Mouse (Mus musculus): ENCODE data around the gene Hjurp.

The Hjurp gene

GRCm38 (mm10) chr1:88260604-88261377 lies 16.6 kb downstream of the Hjurp start:
- no peak for DNase-seq (ENCODE audit: low spot score)

- DNase-seq (ENCODE audit: low spot score): no peak
Observed at GRCm38 (mm10) chr1:88260114-88260513, 17.3 kb downstream of the Hjurp start.

GRCm38 (mm10) chr1:88259643-88260024 lies 17.8 kb downstream of the Hjurp start:
- no peak for DNase-seq (ENCODE audit: low spot score)

- DNase-seq (ENCODE audit: low spot score): no peak
Observed at GRCm38 (mm10) chr1:88258881-88259642, 18.4 kb downstream of the Hjurp start.

GRCm38 (mm10) chr1:88258361-88258760 lies 19.1 kb downstream of the Hjurp start:
- DNase-seq (ENCODE audit: low spot score): no peak

- DNase-seq (ENCODE audit: low spot score): no peak
Observed at GRCm38 (mm10) chr1:88257681-88258080, 19.8 kb downstream of the Hjurp start.

DNA sequence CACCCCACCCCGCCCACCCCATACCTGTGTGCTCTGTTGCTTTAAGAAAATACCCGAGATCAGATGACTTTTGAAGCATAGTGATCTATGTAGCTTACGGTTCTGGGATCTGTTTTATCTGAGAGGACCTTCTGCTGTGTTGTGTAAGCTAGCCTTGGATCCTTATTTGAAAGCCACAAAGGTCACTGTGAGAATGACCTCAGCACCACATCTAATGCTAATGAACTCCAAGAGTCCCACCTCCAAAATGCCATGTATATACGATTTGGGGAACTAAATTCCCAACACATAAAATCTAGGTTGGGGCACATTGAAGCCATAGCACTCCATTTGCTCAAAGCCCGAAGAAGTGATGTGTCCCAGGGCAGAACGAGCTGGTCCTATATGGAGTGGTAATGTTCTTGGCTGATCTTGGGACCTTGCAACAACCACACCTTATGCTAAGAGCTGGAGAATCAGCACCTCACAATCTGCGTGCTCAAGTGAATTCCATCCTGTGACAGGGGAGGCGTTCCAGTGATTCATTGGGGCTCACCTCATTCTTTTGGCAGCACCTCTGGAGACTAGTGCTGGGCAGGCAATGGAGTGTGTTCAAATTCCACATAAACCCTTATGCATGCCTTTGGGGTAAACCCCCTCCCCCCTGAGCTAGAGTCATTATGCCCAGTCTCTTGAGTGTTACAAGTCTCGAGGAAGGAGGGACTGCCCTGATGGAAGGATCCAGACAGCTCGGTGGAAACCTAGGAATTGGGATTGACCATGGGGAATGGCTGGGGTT lies 20.4 kb downstream of the Hjurp start:
- DNase-seq (ENCODE audit: low spot score): no peak

- no peak for DNase-seq (ENCODE audit: low spot score)
Observed at GRCm38 (mm10) chr1:88255989-88256754, 21.3 kb downstream of the Hjurp start.

GRCm38 (mm10) chr1:88255466-88255857 lies 22.0 kb downstream of the Hjurp start:
- no peak for DNase-seq (ENCODE audit: low spot score)

GRCm38 (mm10) chr1:88254793-88255465 lies 22.5 kb downstream of the Hjurp start:
- no peak for DNase-seq (ENCODE audit: low spot score)

- DNase-seq (ENCODE audit: low spot score): no peak
Observed at GRCm38 (mm10) chr1:88253540-88253939, 23.9 kb downstream of the Hjurp start.

DNA sequence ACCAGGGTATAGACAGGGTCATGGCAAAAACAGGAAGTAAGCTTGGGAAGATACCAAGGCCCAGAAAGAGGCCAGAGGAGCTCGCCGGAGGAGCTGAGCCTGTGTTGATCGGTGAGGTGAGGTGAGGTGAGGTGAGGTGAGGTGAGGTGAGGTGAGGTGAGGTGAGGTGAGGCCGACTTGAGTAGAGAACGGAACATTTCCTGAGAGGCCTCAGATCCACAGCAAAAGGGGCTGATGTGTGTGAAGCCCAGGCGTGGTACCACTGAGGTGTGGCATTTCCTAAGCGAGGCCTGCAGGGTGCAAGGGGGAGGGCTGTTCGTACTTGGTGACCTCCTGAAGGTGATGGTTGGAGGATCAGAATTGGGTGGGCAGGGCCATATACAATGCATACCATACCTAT lies 24.3 kb downstream of the Hjurp start:
- DNase-seq (ENCODE audit: low spot score): no peak

- DNase-seq (ENCODE audit: low spot score): no peak
Observed at GRCm38 (mm10) chr1:88250023-88250422, 27.4 kb downstream of the Hjurp start.

GRCm38 (mm10) chr1:88249596-88249995 lies 27.8 kb downstream of the Hjurp start:
- DNase-seq (ENCODE audit: low spot score): no peak

DNA sequence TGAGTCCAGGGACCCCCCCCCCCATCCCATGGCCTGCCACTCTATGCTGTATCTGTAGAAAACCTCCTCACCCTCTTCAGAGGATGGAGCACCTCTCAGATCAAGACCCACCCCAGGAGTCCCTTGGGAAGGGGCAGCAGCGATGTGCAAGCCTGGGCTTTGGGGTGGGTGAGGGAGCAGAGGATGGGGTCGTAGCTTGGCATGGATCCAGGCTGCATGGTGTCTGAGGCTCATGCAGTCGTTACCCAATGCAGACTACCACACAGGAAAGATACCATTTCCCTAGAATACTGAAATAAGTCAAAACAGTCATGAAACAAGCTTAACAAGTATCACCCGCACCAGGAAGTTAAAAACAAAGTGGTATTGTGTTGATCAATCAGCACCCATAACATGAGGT lies 28.8 kb downstream of the Hjurp start:
- no peak for DNase-seq (ENCODE audit: low spot score)

DNA sequence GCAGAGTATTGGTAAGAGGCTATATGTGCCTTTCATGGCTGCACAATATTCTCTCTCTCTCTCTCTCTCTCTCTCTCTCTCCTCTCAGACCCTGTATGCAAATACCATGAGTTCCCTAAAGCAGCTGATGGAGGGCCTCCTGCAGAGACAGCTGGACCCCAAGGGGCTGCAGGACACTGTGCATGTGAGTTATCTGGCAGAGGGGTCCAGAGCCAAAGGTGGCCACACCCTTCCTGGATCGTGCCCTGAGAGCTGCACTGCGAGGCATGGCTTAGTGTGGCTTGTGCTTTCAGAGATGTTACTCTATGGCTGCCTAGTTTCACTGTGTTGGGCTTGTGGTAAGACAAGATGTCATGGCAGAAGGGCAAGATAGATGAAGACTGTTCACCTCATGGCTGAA lies 29.8 kb downstream of the Hjurp start:
- no peak for DNase-seq (ENCODE audit: low spot score)

DNA sequence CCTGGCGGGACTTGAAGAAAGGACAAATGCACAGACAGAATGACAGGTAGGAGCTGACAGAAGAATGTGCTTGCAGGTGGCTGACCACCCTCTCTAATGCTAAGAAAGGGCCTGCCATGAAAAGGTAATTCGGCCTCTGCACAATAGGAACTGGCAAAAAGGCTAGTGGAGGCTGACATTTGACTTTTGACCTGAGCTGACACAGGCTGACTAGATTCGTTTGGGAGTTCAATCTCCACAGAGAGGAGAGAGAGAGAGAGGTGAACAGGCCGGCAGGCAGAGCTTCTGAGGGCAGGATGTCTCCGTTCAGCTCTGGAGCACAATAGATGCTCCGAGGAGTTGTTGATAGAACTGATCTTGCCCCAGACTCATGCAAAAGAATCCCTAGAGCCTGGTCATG lies 31.0 kb downstream of the Hjurp start:
- DNase-seq (ENCODE audit: low spot score): no peak

- DNase-seq (ENCODE audit: low spot score): no peak
Observed at GRCm38 (mm10) chr1:88245881-88246280, 31.6 kb downstream of the Hjurp start.

DNA sequence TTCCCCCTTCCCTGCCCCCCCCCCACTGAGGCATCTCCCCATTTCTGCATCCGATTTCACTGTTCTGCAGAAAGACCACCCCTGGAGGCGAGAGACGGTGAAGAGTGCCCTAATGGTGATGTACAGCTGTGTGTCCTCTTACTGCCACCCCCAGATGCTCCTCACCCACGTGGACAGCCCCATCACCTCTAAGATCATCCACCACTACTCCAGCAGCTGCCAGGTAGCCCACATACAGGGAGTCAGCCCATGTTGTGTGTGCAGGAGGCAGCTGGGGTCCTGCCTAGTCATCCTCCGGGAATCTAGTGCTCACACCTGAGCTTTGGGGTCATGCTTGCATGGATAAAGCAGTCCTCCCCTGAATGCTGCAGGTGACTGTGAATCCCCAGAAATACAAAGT lies 33.6 kb downstream of the Hjurp start:
- no peak for DNase-seq (ENCODE audit: low spot score)

DNA sequence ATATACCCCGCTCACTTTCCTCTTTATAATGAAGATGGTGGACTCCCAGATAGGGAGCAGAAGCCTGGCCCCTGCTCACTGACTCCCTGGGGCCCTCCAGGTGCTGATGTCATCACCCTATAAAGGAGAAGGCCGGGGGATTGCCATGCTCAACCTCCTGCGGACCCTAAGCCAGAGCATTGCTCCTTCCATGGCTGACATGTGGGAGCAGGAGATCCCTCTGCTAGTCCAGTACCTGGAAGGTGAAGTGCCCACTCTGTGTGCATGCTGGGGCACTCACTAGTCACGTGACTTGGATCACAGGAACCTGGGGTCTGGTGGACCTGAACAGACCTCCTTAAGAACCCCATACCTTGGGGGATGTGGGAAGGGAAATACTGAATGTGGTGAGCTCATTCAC lies 36.9 kb downstream of the Hjurp start:
- DNase-seq (ENCODE audit: low spot score): no peak

DNA sequence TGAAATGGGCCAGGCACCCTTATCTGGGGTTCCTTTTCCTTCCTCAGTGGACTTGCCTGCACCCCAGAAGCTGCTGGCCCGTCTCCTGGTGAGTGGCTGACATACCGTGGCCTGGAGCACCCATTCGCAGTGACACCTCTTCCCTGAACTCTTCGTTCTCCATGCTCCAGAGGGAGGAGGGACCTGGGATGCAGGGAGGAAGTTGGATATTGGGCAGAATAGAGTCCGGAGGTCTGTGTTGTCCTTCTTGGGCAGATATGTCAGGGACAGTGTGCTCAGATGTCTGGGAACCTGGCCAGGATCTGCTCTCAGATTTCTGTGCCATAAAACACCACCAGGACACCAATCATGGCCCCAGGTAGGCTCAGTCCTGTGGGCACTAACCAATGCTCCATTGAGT lies 37.4 kb downstream of the Hjurp start:
- DNase-seq (ENCODE audit: low spot score): no peak
